Mouse (Mus musculus): ENCODE measurements at regions not wholly inside any gene's neighbourhood (a gene's known extent, or its start where the extent isn't known, plus 50 kb on each side); places are given as distances from the start of the nearest gene placed in this dataset.

GRCm38 (mm10) chr15:36866088-36866487, 141.5 kb downstream of the Zfp706 start:
- H3K27ac ChIP-seq (ENCODE audit: low read depth, low read length): no peak overlapping the region
- H3K9ac ChIP-seq (ENCODE audit: low read length): no peak overlapping the region
- WGBS: 59% methylated on average over 1 of the region's 1 CpGs
- ATAC-seq (ENCODE audit: low FRiP score) (no peak), DNase-seq (ENCODE audit: low spot score, missing footprints) (no peak)
- no peaks in the 10 kb centered on the region for H3K27me3 ChIP-seq (ENCODE audit: control insufficient read depth, insufficient read depth, low read length)
- H3K4me2 ChIP-seq: no peak overlapping the region
- H3K4me3 ChIP-seq (ENCODE audit: low read depth, low read length): no peak overlapping the region
- H3K9me3 ChIP-seq (ENCODE audit: control insufficient read depth, low read length): no peaks in the 10 kb centered on the region
- no peaks in the 10 kb centered on the region for H3K36me3 ChIP-seq (ENCODE audit: control insufficient read depth, insufficient read depth, low read length)
- H3K4me1 ChIP-seq (ENCODE audit: control insufficient read depth, insufficient read depth, low read length): no peaks in the 10 kb centered on the region

GRCm38 (mm10) chr15:36865332-36865731, 142.2 kb downstream of the Zfp706 start:
- ATAC-seq (ENCODE audit: low FRiP score) (no peak), DNase-seq (ENCODE audit: low spot score, missing footprints) (no peak)
- H3K27me3 ChIP-seq (ENCODE audit: control insufficient read depth, insufficient read depth, low read length): no peaks in the 10 kb centered on the region
- WGBS: 87% methylated on average over 3 of the region's 3 CpGs
- H3K36me3 ChIP-seq (ENCODE audit: control insufficient read depth, insufficient read depth, low read length): no peaks in the 10 kb centered on the region
- no peak overlapping the region for H3K9ac ChIP-seq (ENCODE audit: low read length)
- H3K4me1 ChIP-seq (ENCODE audit: control insufficient read depth, insufficient read depth, low read length): no peaks in the 10 kb centered on the region
- no peak overlapping the region for H3K27ac ChIP-seq (ENCODE audit: low read depth, low read length)
- no peak overlapping the region for H3K4me2 ChIP-seq
- H3K9me3 ChIP-seq (ENCODE audit: control insufficient read depth, low read length): no peaks in the 10 kb centered on the region
- H3K4me3 ChIP-seq (ENCODE audit: low read depth, low read length): no peak overlapping the region

- Histone ChIP-seq H3K4me2 (no peak overlapping the region), H3K4me3 (ENCODE audit: low read depth, low read length) (no peak overlapping the region), H3K9ac (ENCODE audit: low read length) (no peak overlapping the region), H3K27me3 (ENCODE audit: control insufficient read depth, insufficient read depth, low read length) (no peaks in the 10 kb centered on the region), H3K27ac (ENCODE audit: low read depth, low read length) (no peak overlapping the region), H3K36me3 (ENCODE audit: control insufficient read depth, insufficient read depth, low read length) (no peaks in the 10 kb centered on the region), H3K9me3 (ENCODE audit: control insufficient read depth, low read length) (no peaks in the 10 kb centered on the region), H3K4me1 (ENCODE audit: control insufficient read depth, insufficient read depth, low read length) (no peaks in the 10 kb centered on the region)
- DNase-seq (ENCODE audit: low spot score, missing footprints): no peak
- ATAC-seq (ENCODE audit: low FRiP score): no peak
- 79% methylated on average over 2 of the region's 2 CpGs for WGBS
Measured at GRCm38 (mm10) chr15:36864046-36864445, 143.5 kb downstream of the Zfp706 start.

GRCm38 (mm10) chr15:36858711-36859110, 148.9 kb downstream of the Zfp706 start:
- Histone ChIP-seq H3K4me3 (ENCODE audit: low read depth, low read length) (no peak overlapping the region), H3K4me2 (no peak overlapping the region), H3K4me1 (ENCODE audit: control insufficient read depth, insufficient read depth, low read length) (no peaks in the 10 kb centered on the region), H3K9me3 (ENCODE audit: control insufficient read depth, low read length) (no peaks in the 10 kb centered on the region), H3K9ac (ENCODE audit: low read length) (no peak overlapping the region), H3K27me3 (ENCODE audit: control insufficient read depth, insufficient read depth, low read length) (no peaks in the 10 kb centered on the region), H3K27ac (ENCODE audit: low read depth, low read length) (no peak overlapping the region), H3K36me3 (ENCODE audit: control insufficient read depth, insufficient read depth, low read length) (no peaks in the 10 kb centered on the region)
- ATAC-seq (ENCODE audit: low FRiP score) (no peak), DNase-seq (ENCODE audit: low spot score, missing footprints) (no peak)
- 80% methylated on average over 4 of the region's 4 CpGs for WGBS

GRCm38 (mm10) chr15:36857622-36858021, 150.0 kb downstream of the Zfp706 start:
- no peaks in the 10 kb centered on the region for H3K4me1 ChIP-seq (ENCODE audit: control insufficient read depth, insufficient read depth, low read length)
- no peak for DNase-seq (ENCODE audit: low spot score, missing footprints)
- no peaks in the 10 kb centered on the region for H3K27me3 ChIP-seq (ENCODE audit: control insufficient read depth, insufficient read depth, low read length)
- no peaks in the 10 kb centered on the region for H3K9me3 ChIP-seq (ENCODE audit: control insufficient read depth, low read length)
- H3K4me3 ChIP-seq (ENCODE audit: low read depth, low read length): no peak overlapping the region
- no peak overlapping the region for H3K4me2 ChIP-seq
- no peak for ATAC-seq (ENCODE audit: low FRiP score)
- H3K36me3 ChIP-seq (ENCODE audit: control insufficient read depth, insufficient read depth, low read length): no peaks in the 10 kb centered on the region
- H3K27ac ChIP-seq (ENCODE audit: low read depth, low read length): no peak overlapping the region
- WGBS: 82% methylated on average over 1 of the region's 1 CpGs
- H3K9ac ChIP-seq (ENCODE audit: low read length): no peak overlapping the region

GRCm38 (mm10) chr15:36855550-36856131, 151.9 kb downstream of the Zfp706 start:
- no peaks in the 10 kb centered on the region for H3K27me3 ChIP-seq (ENCODE audit: control insufficient read depth, insufficient read depth, low read length)
- no peaks in the 10 kb centered on the region for H3K9me3 ChIP-seq (ENCODE audit: control insufficient read depth, low read length)
- ATAC-seq (ENCODE audit: low FRiP score) (no peak), DNase-seq (ENCODE audit: low spot score, missing footprints) (no peak)
- no peak overlapping the region for H3K4me3 ChIP-seq (ENCODE audit: low read depth, low read length)
- H3K4me1 ChIP-seq (ENCODE audit: control insufficient read depth, insufficient read depth, low read length): no peaks in the 10 kb centered on the region
- no peak overlapping the region for H3K27ac ChIP-seq (ENCODE audit: low read depth, low read length)
- no peaks in the 10 kb centered on the region for H3K36me3 ChIP-seq (ENCODE audit: control insufficient read depth, insufficient read depth, low read length)
- WGBS: 81% methylated on average over 7 of the region's 7 CpGs
- H3K9ac ChIP-seq (ENCODE audit: low read length): no peak overlapping the region
- no peak overlapping the region for H3K4me2 ChIP-seq

- Histone ChIP-seq H3K4me1 (ENCODE audit: control insufficient read depth, insufficient read depth, low read length) (no peaks in the 10 kb centered on the region), H3K9ac (ENCODE audit: low read length) (no peak overlapping the region), H3K27me3 (ENCODE audit: control insufficient read depth, insufficient read depth, low read length) (no peaks in the 10 kb centered on the region), H3K36me3 (ENCODE audit: control insufficient read depth, insufficient read depth, low read length) (no peaks in the 10 kb centered on the region), H3K4me2 (no peak overlapping the region), H3K4me3 (ENCODE audit: low read depth, low read length) (no peak overlapping the region), H3K27ac (ENCODE audit: low read depth, low read length) (no peak overlapping the region), H3K9me3 (ENCODE audit: control insufficient read depth, low read length) (no peaks in the 10 kb centered on the region)
- 76% methylated on average over 6 of the region's 6 CpGs for WGBS
- no peak for DNase-seq (ENCODE audit: low spot score, missing footprints)
- no peak for ATAC-seq (ENCODE audit: low FRiP score)
Measured at GRCm38 (mm10) chr15:36854900-36855321, 152.7 kb downstream of the Zfp706 start.

- WGBS: 73% methylated on average over 6 of the region's 6 CpGs
- Histone ChIP-seq H3K27ac (ENCODE audit: low read depth, low read length) (no peak overlapping the region), H3K36me3 (ENCODE audit: control insufficient read depth, insufficient read depth, low read length) (no peaks in the 10 kb centered on the region), H3K9me3 (ENCODE audit: control insufficient read depth, low read length) (no peaks in the 10 kb centered on the region), H3K27me3 (ENCODE audit: control insufficient read depth, insufficient read depth, low read length) (no peaks in the 10 kb centered on the region), H3K4me1 (ENCODE audit: control insufficient read depth, insufficient read depth, low read length) (no peaks in the 10 kb centered on the region), H3K4me3 (ENCODE audit: low read depth, low read length) (no peak overlapping the region), H3K9ac (ENCODE audit: low read length) (no peak overlapping the region), H3K4me2 (no peak overlapping the region)
- DNase-seq (ENCODE audit: low spot score, missing footprints) (no peak), ATAC-seq (ENCODE audit: low FRiP score) (no peak)
Measured at GRCm38 (mm10) chr15:36852229-36852821, 155.2 kb downstream of the Zfp706 start.

- Histone ChIP-seq H3K27me3 (ENCODE audit: control insufficient read depth, insufficient read depth, low read length) (no peaks in the 10 kb centered on the region), H3K9ac (ENCODE audit: low read length) (no peak overlapping the region), H3K27ac (ENCODE audit: low read depth, low read length) (no peak overlapping the region), H3K36me3 (ENCODE audit: control insufficient read depth, insufficient read depth, low read length) (no peaks in the 10 kb centered on the region), H3K9me3 (ENCODE audit: control insufficient read depth, low read length) (no peaks in the 10 kb centered on the region), H3K4me3 (ENCODE audit: low read depth, low read length) (no peak overlapping the region), H3K4me1 (ENCODE audit: control insufficient read depth, insufficient read depth, low read length) (no peaks in the 10 kb centered on the region), H3K4me2 (no peak overlapping the region)
- DNase-seq (ENCODE audit: low spot score, missing footprints) (no peak), ATAC-seq (ENCODE audit: low FRiP score) (no peak)
- WGBS: 65% methylated on average over 5 of the region's 5 CpGs
Measured at GRCm38 (mm10) chr15:36848238-36848637, 159.3 kb downstream of the Zfp706 start.

Data from midbrain, embryonic 11.5 days (tissue).